Mouse (Mus musculus): ENCODE measurements around the gene Ddost. TPM values are rescaled to one million over a fixed set of nuclear protein-coding genes. Genes with fewer than 3 reads are reported as not detected.
A peak's percentile ranks its signal among the peaks of the same experiment; 100 is the strongest.

Ddost gene
- polyA plus RNA-seq, 1 experiment from 2014 or later = 232 TPM

GRCm38 (mm10) chr4:138318509-138319266 lies 14.2 kb downstream of the Ddost start:
- Histone ChIP-seq H3K27me3 (replicated peaks; ENCODE audit: control insufficient read depth, insufficient read depth, low read length) (no peaks in the 10 kb centered on the region), H3K4me1 (ENCODE audit: control insufficient read depth, insufficient read depth, low read depth, low read length) (peaks cover 8% of the 10 kb centered on the region), H3K9ac (ENCODE audit: low read depth, low read length) (no peak overlapping the region), H3K4me2 (ENCODE audit: low read length) (no peak overlapping the region), H3K4me3 (ENCODE audit: low read length) (no peak overlapping the region), H3K27ac (ENCODE audit: low read depth, low read length) (no peak overlapping the region), H3K9me3 (ENCODE audit: control insufficient read depth, low read length) (no peaks in the 10 kb centered on the region), H3K36me3 (ENCODE audit: control insufficient read depth, insufficient read depth, low read length) (peaks cover 12% of the 10 kb centered on the region)
- ATAC-seq = peak; percentile 46
- 53% methylated on average over 6 of the region's 6 CpGs for WGBS

DNA sequence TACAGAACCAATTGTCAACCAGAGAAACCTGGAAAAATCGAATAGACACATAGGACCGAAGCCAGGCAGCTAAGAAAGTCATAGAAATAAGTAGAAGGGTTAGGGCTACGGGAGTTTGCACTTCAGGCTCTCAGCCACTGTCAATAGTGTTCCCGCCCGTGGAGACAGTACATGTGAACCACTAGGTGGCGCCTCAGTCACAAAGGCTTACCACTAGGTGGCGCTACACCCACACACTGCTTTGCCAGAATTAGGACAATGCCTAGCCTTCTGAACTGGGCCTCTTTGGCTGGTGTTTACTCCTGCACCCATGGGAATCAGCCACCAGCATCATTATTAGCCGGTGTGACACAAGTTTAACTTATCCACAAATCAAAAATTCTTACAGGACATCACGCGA lies 15.0 kb downstream of the Ddost start:
- WGBS = 32% methylated on average over 10 of the region's 10 CpGs
- Histone ChIP-seq H3K4me3 (ENCODE audit: low read length) (no peak overlapping the region), H3K27ac (ENCODE audit: low read depth, low read length) (no peak overlapping the region), H3K4me2 (ENCODE audit: low read length) (no peak overlapping the region), H3K36me3 (ENCODE audit: control insufficient read depth, insufficient read depth, low read length) (peaks cover 6% of the 10 kb centered on the region), H3K4me1 (ENCODE audit: control insufficient read depth, insufficient read depth, low read depth, low read length) (peaks cover 16% of the 10 kb centered on the region), H3K27me3 (replicated peaks; ENCODE audit: control insufficient read depth, insufficient read depth, low read length) (no peaks in the 10 kb centered on the region), H3K9me3 (ENCODE audit: control insufficient read depth, low read length) (no peaks in the 10 kb centered on the region), H3K9ac (ENCODE audit: low read depth, low read length) (no peak overlapping the region)
- ATAC-seq = peak; percentile 30; the same call in 1 of the 2 replicates

DNA sequence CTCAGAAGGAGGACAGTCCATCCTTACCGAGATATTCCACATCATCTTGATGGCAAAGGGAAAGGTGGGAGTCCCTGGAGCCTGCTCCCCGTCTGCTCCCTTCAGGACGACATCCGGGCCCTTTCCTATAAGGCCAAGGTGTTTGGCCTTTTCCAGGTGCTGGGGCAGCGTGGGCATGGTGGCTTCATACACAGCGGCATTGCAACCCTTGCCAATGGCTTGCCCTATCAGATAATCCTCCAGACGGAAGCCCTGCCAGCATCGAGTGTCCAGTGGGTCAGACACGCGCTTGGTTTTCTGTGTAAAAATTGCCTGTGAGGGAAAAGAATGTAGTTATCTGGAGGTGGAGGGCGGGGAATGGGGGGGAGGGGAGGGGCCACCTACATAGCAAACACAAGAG lies 16.2 kb downstream of the Ddost start:
- H3K9me3 ChIP-seq (ENCODE audit: control insufficient read depth, low read length) = no peaks in the 10 kb centered on the region
- no peak overlapping the region for H3K9ac ChIP-seq (ENCODE audit: low read depth, low read length)
- H3K27ac ChIP-seq (ENCODE audit: low read depth, low read length) = no peak overlapping the region
- no peaks in the 10 kb centered on the region for H3K27me3 ChIP-seq (replicated peaks; ENCODE audit: control insufficient read depth, insufficient read depth, low read length)
- H3K4me2 ChIP-seq (ENCODE audit: low read length) = no peak overlapping the region
- peaks cover 19% of the 10 kb centered on the region for H3K4me1 ChIP-seq (ENCODE audit: control insufficient read depth, insufficient read depth, low read depth, low read length)
- H3K36me3 ChIP-seq (ENCODE audit: control insufficient read depth, insufficient read depth, low read length) = peaks cover 4% of the 10 kb centered on the region
- no peak overlapping the region for H3K4me3 ChIP-seq (ENCODE audit: low read length)
- ATAC-seq = no peak
- WGBS = 86% methylated on average over 11 of the region's 11 CpGs

DNA sequence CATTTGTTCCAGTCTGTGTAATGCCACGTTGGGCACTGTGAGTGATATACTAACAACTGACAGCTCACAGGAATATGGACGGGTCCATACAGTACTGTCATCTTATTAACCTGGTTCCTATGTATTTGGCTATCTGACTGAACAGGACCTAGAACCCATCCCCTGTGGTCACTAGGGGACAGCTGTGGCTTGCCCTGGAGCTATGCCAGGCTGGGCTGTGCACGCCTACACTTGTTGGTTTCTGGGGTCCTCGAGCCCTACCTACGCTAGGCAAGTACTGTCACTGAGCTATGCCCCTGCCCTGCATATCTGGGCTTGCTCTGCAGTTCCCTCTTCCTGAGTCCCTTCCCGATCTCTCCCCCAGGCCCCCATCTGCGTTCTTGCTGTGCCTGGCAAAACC lies 17.0 kb downstream of the Ddost start:
- 76% methylated on average over 7 of the region's 7 CpGs for WGBS
- Histone ChIP-seq H3K4me3 (ENCODE audit: low read length) (no peak overlapping the region), H3K4me2 (ENCODE audit: low read length) (no peak overlapping the region), H3K4me1 (ENCODE audit: control insufficient read depth, insufficient read depth, low read depth, low read length) (peaks cover 19% of the 10 kb centered on the region), H3K36me3 (ENCODE audit: control insufficient read depth, insufficient read depth, low read length) (peaks cover 2% of the 10 kb centered on the region), H3K27me3 (replicated peaks; ENCODE audit: control insufficient read depth, insufficient read depth, low read length) (no peaks in the 10 kb centered on the region), H3K9me3 (ENCODE audit: control insufficient read depth, low read length) (no peaks in the 10 kb centered on the region), H3K9ac (ENCODE audit: low read depth, low read length) (no peak overlapping the region), H3K27ac (ENCODE audit: low read depth, low read length) (no peak overlapping the region)
- no peak for ATAC-seq

DNA sequence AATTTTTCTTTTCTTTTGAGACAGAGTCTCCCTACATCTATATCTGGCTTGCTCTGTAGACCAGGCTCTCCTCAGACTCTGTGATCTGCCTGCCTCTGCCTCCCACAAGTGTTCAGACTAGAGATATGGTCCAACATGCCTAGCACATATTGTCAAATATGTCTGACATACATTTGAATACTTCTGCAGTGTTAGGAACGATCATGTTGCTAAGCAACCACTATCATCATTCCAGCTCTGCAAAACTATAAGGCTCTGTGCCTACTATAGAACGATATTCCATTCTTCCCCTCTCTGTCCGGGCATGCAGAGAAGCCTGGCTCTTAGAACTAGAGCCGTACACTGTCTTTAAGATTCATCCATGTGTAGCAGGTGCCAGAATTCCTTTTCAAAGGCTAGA lies 18.2 kb downstream of the Ddost start:
- ATAC-seq = no peak
- H3K36me3 ChIP-seq (ENCODE audit: control insufficient read depth, insufficient read depth, low read length) = no peaks in the 10 kb centered on the region
- WGBS = 11% methylated on average over 4 of the region's 4 CpGs
- H3K9me3 ChIP-seq (ENCODE audit: control insufficient read depth, low read length) = no peaks in the 10 kb centered on the region
- no peak overlapping the region for H3K9ac ChIP-seq (ENCODE audit: low read depth, low read length)
- H3K27ac ChIP-seq (ENCODE audit: low read depth, low read length) = 0 out of 2 replicates have a peak overlapping the region, but pooled peaks have one; percentile 4
- H3K27me3 ChIP-seq (replicated peaks; ENCODE audit: control insufficient read depth, insufficient read depth, low read length) = no peaks in the 10 kb centered on the region
- H3K4me3 ChIP-seq (ENCODE audit: low read length) = no peak overlapping the region
- H3K4me2 ChIP-seq (ENCODE audit: low read length) = no peak overlapping the region
- H3K4me1 ChIP-seq (ENCODE audit: control insufficient read depth, insufficient read depth, low read depth, low read length) = peaks cover 19% of the 10 kb centered on the region

DNA sequence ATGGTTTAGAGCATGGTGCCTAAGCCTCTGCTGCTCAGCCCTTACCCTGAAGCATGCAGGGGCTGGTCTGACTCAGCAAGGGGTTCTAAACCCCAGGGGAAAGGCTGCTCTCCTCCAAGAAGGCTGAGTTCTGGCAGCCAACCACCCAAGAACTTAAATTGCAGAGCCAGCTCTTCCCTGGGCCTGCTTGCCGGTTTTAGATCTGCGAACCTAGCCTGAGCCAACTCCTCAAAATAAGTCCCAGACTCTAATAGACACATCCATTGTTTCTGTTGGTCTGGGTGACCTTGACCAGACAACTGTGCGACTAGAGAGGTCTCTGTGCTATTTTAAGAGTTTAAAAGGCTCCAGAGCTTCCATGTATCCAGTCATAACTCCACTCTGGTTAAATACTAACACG lies 19.2 kb downstream of the Ddost start:
- peak overlapping the region; percentile 25; the same call in 1 of the 2 replicates for H3K27ac ChIP-seq (ENCODE audit: low read depth, low read length)
- 72% methylated on average over 4 of the region's 4 CpGs for WGBS
- ATAC-seq = no peak
- no peaks in the 10 kb centered on the region for H3K36me3 ChIP-seq (ENCODE audit: control insufficient read depth, insufficient read depth, low read length)
- H3K4me1 ChIP-seq (ENCODE audit: control insufficient read depth, insufficient read depth, low read depth, low read length) = peaks cover 19% of the 10 kb centered on the region
- no peak overlapping the region; the same call in 1 of the 2 replicates for H3K9ac ChIP-seq (ENCODE audit: low read depth, low read length)
- H3K9me3 ChIP-seq (ENCODE audit: control insufficient read depth, low read length) = no peaks in the 10 kb centered on the region
- no peak overlapping the region for H3K4me3 ChIP-seq (ENCODE audit: low read length)
- no peaks in the 10 kb centered on the region for H3K27me3 ChIP-seq (replicated peaks; ENCODE audit: control insufficient read depth, insufficient read depth, low read length)
- H3K4me2 ChIP-seq (ENCODE audit: low read length) = no peak overlapping the region

- no peak for ATAC-seq
- peaks cover 19% of the 10 kb centered on the region for H3K4me1 ChIP-seq (ENCODE audit: control insufficient read depth, insufficient read depth, low read depth, low read length)
- no peaks in the 10 kb centered on the region for H3K27me3 ChIP-seq (replicated peaks; ENCODE audit: control insufficient read depth, insufficient read depth, low read length)
- H3K27ac ChIP-seq (ENCODE audit: low read depth, low read length) = no peak overlapping the region
- 96% methylated on average over 3 of the region's 3 CpGs for WGBS
- no peaks in the 10 kb centered on the region for H3K9me3 ChIP-seq (ENCODE audit: control insufficient read depth, low read length)
- no peak overlapping the region for H3K4me2 ChIP-seq (ENCODE audit: low read length)
- no peak overlapping the region for H3K9ac ChIP-seq (ENCODE audit: low read depth, low read length)
- H3K36me3 ChIP-seq (ENCODE audit: control insufficient read depth, insufficient read depth, low read length) = no peaks in the 10 kb centered on the region
- H3K4me3 ChIP-seq (ENCODE audit: low read length) = no peak overlapping the region
These were observed 19.9 kb downstream of the Ddost start for GRCm38 (mm10) chr4:138324451-138324850.

DNA sequence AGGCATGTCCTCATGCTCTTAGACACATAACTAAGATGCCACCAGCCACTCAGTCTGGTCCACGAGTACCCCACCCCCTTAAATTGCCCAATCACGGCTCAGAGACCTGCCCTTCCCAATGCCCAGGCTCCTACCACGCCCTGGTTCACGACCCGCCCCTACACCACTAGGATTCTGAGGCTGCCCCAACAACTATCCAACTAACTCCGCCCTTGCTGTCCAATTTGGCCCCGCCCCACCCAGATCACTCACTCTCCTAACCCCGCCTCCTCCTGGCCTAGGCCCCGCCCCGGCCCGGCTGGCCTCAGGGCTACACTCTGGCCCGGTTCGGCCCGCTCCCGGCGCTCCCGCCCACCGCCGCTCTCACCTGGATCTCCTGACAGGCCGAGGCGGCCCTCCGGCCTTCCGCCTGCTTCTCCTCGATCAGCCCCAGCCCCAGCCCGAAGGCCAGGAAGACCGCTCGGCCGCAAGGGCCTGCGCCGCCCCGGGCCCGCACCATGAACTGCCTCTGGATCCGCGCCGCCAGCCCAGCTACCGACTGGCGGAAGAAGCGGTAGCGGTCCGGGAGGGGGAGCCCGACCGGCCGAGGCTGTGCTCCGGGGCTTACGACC lies 21.0 kb downstream of the Ddost start:
- under 1% methylated on average over 42 of the region's 45 CpGs for WGBS
- peak overlapping the region; percentile 81 for H3K9ac ChIP-seq (ENCODE audit: low read depth, low read length)
- no peaks in the 10 kb centered on the region for H3K27me3 ChIP-seq (replicated peaks; ENCODE audit: control insufficient read depth, insufficient read depth, low read length)
- no peaks in the 10 kb centered on the region for H3K9me3 ChIP-seq (ENCODE audit: control insufficient read depth, low read length)
- peaks cover 19% of the 10 kb centered on the region for H3K4me1 ChIP-seq (ENCODE audit: control insufficient read depth, insufficient read depth, low read depth, low read length)
- H3K4me3 ChIP-seq (ENCODE audit: low read length) = peak overlapping the region; percentile 84
- peak overlapping the region; percentile 93 for H3K27ac ChIP-seq (ENCODE audit: low read depth, low read length)
- no peaks in the 10 kb centered on the region for H3K36me3 ChIP-seq (ENCODE audit: control insufficient read depth, insufficient read depth, low read length)
- peak overlapping the region; percentile 69 for H3K4me2 ChIP-seq (ENCODE audit: low read length)
- ATAC-seq = peak; percentile 87

DNA sequence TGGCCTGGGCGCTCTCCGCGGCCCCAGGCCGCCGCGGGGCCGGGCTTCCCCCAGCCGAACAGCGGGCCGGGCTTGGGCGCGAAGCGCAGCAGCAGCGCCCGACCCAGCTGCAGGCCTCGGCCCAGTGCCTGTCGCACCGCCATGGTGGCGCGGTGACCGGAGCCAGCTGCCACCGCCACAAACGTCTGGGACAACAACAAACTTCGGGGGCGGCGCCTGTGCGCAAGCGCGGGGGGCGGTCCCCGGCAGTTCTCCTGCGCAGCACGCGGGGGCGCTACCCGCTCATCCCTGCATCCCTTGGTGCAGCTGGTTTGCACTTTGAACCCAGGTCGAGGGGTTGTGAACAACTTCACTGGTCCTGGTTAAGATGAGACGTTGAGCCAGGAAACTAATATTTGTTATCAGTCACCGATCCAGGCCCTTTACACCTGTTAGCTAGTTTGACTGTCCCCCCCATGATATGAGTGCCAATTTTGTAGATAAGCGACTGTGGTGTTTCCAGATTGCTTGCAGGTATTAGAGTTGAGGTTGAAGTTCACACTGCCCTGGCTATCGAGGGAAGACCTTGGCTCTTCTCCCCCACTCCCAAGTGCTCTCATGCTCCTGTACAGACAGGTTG lies 21.7 kb downstream of the Ddost start, which contains the start of gene Pink1:
Gene Pink1 (minus strand): TSS at position 231 of the 619 bp plus-strand sequence.
- Histone ChIP-seq H3K4me2 (ENCODE audit: low read length) (peak within 1 kb of the TSS; percentile 69), H3K4me1 (ENCODE audit: control insufficient read depth, insufficient read depth, low read depth, low read length) (peaks cover 19% of the 10 kb centered on the region), H3K9me3 (ENCODE audit: control insufficient read depth, low read length) (no peaks in the 10 kb centered on the region), H3K9ac (ENCODE audit: low read depth, low read length) (peak within 1 kb of the TSS; percentile 81), H3K27ac (ENCODE audit: low read depth, low read length) (peak within 1 kb of the TSS; percentile 93), H3K4me3 (ENCODE audit: low read length) (peak within 1 kb of the TSS; percentile 84), H3K36me3 (ENCODE audit: control insufficient read depth, insufficient read depth, low read length) (no peaks in the 10 kb centered on the region), H3K27me3 (replicated peaks; ENCODE audit: control insufficient read depth, insufficient read depth, low read length) (no peaks in the 10 kb centered on the region)
- 5% methylated on average over 37 of the region's 41 CpGs for WGBS
- ATAC-seq = peak; percentile 71
